Mouse (Mus musculus) megakaryocyte, embryonic 14.5 days (primary cell): ENCODE results near the gene Ntf5.

Source experiments
- FLI1 ChIP-seq: IDR thresholded peaks from 2 replicates; pipeline ENCODE4 v1.6.1; 2012; ENCODE audit warnings: low read length, inconsistent platforms, mixed read lengths
- GATA1 ChIP-seq: IDR thresholded peaks from 3 replicates; pipeline ENCODE4 v1.6.1; 2012; ENCODE audit warnings: mixed read lengths, low read length, inconsistent platforms, borderline replicate concordance

DNA sequence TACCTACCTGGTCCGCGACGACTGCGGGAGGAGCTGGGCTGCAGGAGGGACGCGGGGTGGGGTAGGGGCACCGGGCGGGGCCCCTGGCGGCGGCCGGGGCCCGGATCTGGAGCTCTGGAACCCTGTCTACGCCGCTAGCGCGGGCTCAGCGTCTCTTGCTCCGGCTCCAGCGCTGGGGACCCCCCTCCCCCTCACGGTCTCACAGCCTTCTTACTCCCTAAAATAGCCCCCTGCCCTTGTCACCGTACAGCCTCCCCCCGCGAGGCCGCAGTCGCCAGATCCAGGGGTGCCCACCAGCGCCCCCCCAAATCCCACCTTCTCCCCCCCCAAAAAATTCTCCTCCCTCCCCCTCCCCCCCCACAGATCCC, 46.9 kb upstream of the Ntf5 start, which contains the start of gene Ppfia3:
- no peak for TF ChIP-seq GATA1
- TF ChIP-seq FLI1: no peak
